Mouse (Mus musculus) spleen, adult 2 months (tissue): ENCODE measurements around the gene Cep112.

Experiments used
- CTCF ChIP-seq: fragments of 200-500 bp; IDR thresholded peaks from 2 replicates; pipeline ENCODE4 v1.5.1; 2011; ENCODE audit warnings: mild to moderate bottlenecking, inconsistent platforms; ENCODE audit not compliant: insufficient read depth, insufficient read length, insufficient replicate concordance; ENCODE audit errors: extremely low read depth
- POLR2A ChIP-seq: fragments of 200-500 bp; IDR thresholded peaks from 2 replicates; pipeline ENCODE4 v1.6.1; 2011; ENCODE audit warnings: low read depth, low read length, inconsistent platforms

- TF ChIP-seq CTCF, result no peak
- TF ChIP-seq POLR2A, result no peak
Observed at GRCm38 (mm10) chr11:108752301-108752700, 327.3 kb downstream of the Cep112 start.
